ENCODE assay signal across 8 mouse cellular contexts in the genomic region with DNA sequence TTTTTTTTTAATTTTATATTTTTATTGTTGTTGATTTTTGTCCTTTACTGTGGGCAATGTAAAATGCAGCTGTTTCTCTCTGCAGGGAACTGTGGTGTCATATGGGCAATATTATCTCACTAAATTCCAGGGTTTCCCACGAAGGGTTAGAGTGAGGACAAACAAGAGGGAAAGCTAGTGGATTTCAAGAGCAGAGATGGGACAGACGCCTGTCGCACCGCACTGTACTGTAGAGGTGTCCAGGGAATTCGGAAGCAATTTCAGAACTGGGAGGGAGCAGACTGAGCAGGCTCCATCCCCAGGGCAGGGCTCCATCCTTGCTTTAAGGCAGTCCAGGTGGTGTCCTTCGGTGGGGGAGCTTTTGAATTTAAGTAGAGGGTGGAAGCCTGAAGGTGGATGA. TPM values are rescaled to one million over a fixed set of nuclear protein-coding genes. Genes with fewer than 3 reads are reported as not detected.
DNase-seq lines count a peak whose midpoint lies in the region; ATAC-seq and TF ChIP-seq lines count a peak whose summit lies in the region.

No protein-coding gene starts in this region.

- no peak for TF ChIP-seq EP300 in heart, postnatal 0 days (IDR thresholded peaks at IDR 0.05; ENCODE audit: low read depth)

- H3K36me3 ChIP-seq in heart, postnatal 0 days (replicated peaks; ENCODE audit: control insufficient read depth, insufficient read depth, low read length) = peaks cover 9% of the 10 kb centered on the region
- H3K36me3 ChIP-seq in limb, embryonic 10.5 days = no peaks in the 10 kb centered on the region
- H3K36me3 ChIP-seq in midbrain, embryonic 12.5 days = no peaks in the 10 kb centered on the region

- 11% methylated on average over 6 of the region's 6 CpGs for WGBS in heart, postnatal 0 days
- 49% methylated on average over 6 of the region's 6 CpGs for WGBS in limb, embryonic 10.5 days
- WGBS in midbrain, embryonic 12.5 days = 51% methylated on average over 6 of the region's 6 CpGs

- peak; percentile 1 for ATAC-seq in activated CD4-positive, CD25-positive, alpha-beta regulatory T cell, adult 4 months
- ATAC-seq in heart, postnatal 0 days (ENCODE audit: insufficient read depth, low read depth) = peak; percentile 61
- ATAC-seq in midbrain, embryonic 12.5 days (ENCODE audit: low FRiP score, low read depth) = no peak; the same call in 1 of the 2 replicates

- peaks cover 20% of the 10 kb centered on the region; the same call in 1 of the 2 replicates for H3K4me1 ChIP-seq in heart, postnatal 0 days (ENCODE audit: control insufficient read depth, insufficient read depth)
- peaks cover 23% of the 10 kb centered on the region for H3K4me1 ChIP-seq in limb, embryonic 10.5 days
- H3K4me1 ChIP-seq in midbrain, embryonic 12.5 days = peaks cover 8% of the 10 kb centered on the region; the same call in 1 of the 2 replicates

- H3K4me2 ChIP-seq in heart, postnatal 0 days (ENCODE audit: low read depth, low read length) = peak overlapping the region; percentile 71
- H3K4me2 ChIP-seq in midbrain, embryonic 12.5 days (replicated peaks) = no peak overlapping the region; the same call in 1 of the 2 replicates

- no peaks in the 10 kb centered on the region for H3K27me3 ChIP-seq in heart, postnatal 0 days (ENCODE audit: control insufficient read depth, insufficient read depth, low read length)
- H3K27me3 ChIP-seq in limb, embryonic 10.5 days (ENCODE audit: low read depth, poor library complexity, severe bottlenecking) = no peaks in the 10 kb centered on the region
- H3K27me3 ChIP-seq in midbrain, embryonic 12.5 days = no peaks in the 10 kb centered on the region

- H3K9me3 ChIP-seq in heart, postnatal 0 days (replicated peaks; ENCODE audit: control insufficient read depth, low read length) = no peaks in the 10 kb centered on the region
- no peaks in the 10 kb centered on the region for H3K9me3 ChIP-seq in limb, embryonic 10.5 days (replicated peaks)
- no peaks in the 10 kb centered on the region for H3K9me3 ChIP-seq in midbrain, embryonic 12.5 days

- no peak for TF ChIP-seq CTCF in heart, postnatal 0 days (IDR thresholded peaks at IDR 0.05; ENCODE audit: low read depth)

- peak; percentile 27 to 72 for DNase-seq in adrenal gland, adult (ENCODE audit: inconsistent age in 2 of 2, low spot score in 1 of 2)
- no peak for DNase-seq in adrenal gland, adult 2 months
- DNase-seq in heart, postnatal 0 days (ENCODE audit: low spot score) = peak; percentile 37
- no peak for DNase-seq in limb, embryonic 10.5 days (ENCODE audit: low spot score)
- no peak for DNase-seq in frontal cortex, postnatal 14 days (ENCODE audit: low spot score in 2 of 2)
- no peak for DNase-seq in urinary bladder, postnatal 36 days (ENCODE audit: low spot score in 2 of 2)

- H3K27ac ChIP-seq in heart, postnatal 0 days (ENCODE audit: low read depth) = peak overlapping the region; percentile 94
- H3K27ac ChIP-seq in limb, embryonic 10.5 days = peak overlapping the region; percentile 89; the same call in 1 of the 2 replicates
- H3K27ac ChIP-seq in midbrain, embryonic 12.5 days (replicated peaks) = no peak overlapping the region

- H3K9ac ChIP-seq in heart, postnatal 0 days (replicated peaks; ENCODE audit: low read depth, low read length) = peak overlapping the region; percentile 71
- no peak overlapping the region for H3K9ac ChIP-seq in midbrain, embryonic 12.5 days (replicated peaks)

- peak overlapping the region; percentile 63 for H3K4me3 ChIP-seq in heart, postnatal 0 days (ENCODE audit: low read depth, low read length)
- peak overlapping the region; percentile 46 for H3K4me3 ChIP-seq in limb, embryonic 10.5 days
- H3K4me3 ChIP-seq in midbrain, embryonic 12.5 days = peak overlapping the region; percentile 6; the same call in 1 of the 2 replicates

RNA-seq across cellular contexts. Expression of gene Selenop, which starts 2.9 kb away (rescaled TPM):
- 100 to 1,000 TPM; 364 to 372 TPM for total RNA-seq in adrenal gland, adult 2 months (2021)
- 55.4 and 70.6 TPM in 2 replicates for polyA plus RNA-seq in adrenal gland, adult 2 months (2012; rRNA removed)
- 100 to 1,000 TPM; 139 to 155 TPM for polyA plus RNA-seq in activated CD4-positive, CD25-positive, alpha-beta regulatory T cell, adult 4 months (2017; shearing (Covaris generic))
- 264 and 358 TPM in 2 replicates for total RNA-seq in heart, postnatal 0 days (2014; rRNA removed; ENCODE audit: low replicate concordance)
- 169 and 190 TPM in 2 replicates for polyA plus RNA-seq in heart, postnatal 0 days (2015; fragmentation: Nextera tagmentation; extraction: Ambion mirVana)
- polyA plus RNA-seq in limb, embryonic 10.5 days (2016; fragmentation: Nextera tagmentation; extraction: Ambion mirVana) = 26.6 and 32.4 TPM in 2 replicates
- 77.3 and 86.8 TPM in 2 replicates for polyA plus RNA-seq in midbrain, embryonic 12.5 days (2016; fragmentation: Nextera tagmentation; extraction: Ambion mirVana)

RNA-seq across cellular contexts. Expression of gene Ccdc152, which starts 32.1 kb away (rescaled TPM):
- total RNA-seq in adrenal gland, adult 2 months (2021) = not detected
- not detected in 2 replicates for polyA plus RNA-seq in adrenal gland, adult 2 months (2012; rRNA removed)
- polyA plus RNA-seq in activated CD4-positive, CD25-positive, alpha-beta regulatory T cell, adult 4 months (2017; shearing (Covaris generic)) = 1 to 10 TPM in 1 of 2 experiments, under 1 TPM in 1; 0.74 to 1.0 TPM
- total RNA-seq in heart, postnatal 0 days (2014; rRNA removed; ENCODE audit: low replicate concordance) = not detected in 2 replicates
- 0.54 and 0.87 TPM in 2 replicates for polyA plus RNA-seq in heart, postnatal 0 days (2015; fragmentation: Nextera tagmentation; extraction: Ambion mirVana)
- not detected in 2 replicates for polyA plus RNA-seq in limb, embryonic 10.5 days (2016; fragmentation: Nextera tagmentation; extraction: Ambion mirVana)
- polyA plus RNA-seq in midbrain, embryonic 12.5 days (2016; fragmentation: Nextera tagmentation; extraction: Ambion mirVana) = 0.22 TPM in 1 of 2 replicates, not detected in the other

Comparison
In these comparisons a context has a peak if more than half of its experiments do, and no peak if none do; other contexts are left out.
1. DNase-seq: peak in adrenal gland, adult (2 of 2) and heart, postnatal 0 days (single experiment); none in adrenal gland, adult 2 months (single experiment), limb, embryonic 10.5 days (single experiment), frontal cortex, postnatal 14 days (0 of 2) and urinary bladder, postnatal 36 days (0 of 2).
2. H3K4me3 ChIP-seq: peak in every context shown above with its lines; median percentile 63 in heart, postnatal 0 days; 46 in limb, embryonic 10.5 days; 6 in midbrain, embryonic 12.5 days.